9 mouse cellular contexts compared by ENCODE assay signal in the genomic region with DNA sequence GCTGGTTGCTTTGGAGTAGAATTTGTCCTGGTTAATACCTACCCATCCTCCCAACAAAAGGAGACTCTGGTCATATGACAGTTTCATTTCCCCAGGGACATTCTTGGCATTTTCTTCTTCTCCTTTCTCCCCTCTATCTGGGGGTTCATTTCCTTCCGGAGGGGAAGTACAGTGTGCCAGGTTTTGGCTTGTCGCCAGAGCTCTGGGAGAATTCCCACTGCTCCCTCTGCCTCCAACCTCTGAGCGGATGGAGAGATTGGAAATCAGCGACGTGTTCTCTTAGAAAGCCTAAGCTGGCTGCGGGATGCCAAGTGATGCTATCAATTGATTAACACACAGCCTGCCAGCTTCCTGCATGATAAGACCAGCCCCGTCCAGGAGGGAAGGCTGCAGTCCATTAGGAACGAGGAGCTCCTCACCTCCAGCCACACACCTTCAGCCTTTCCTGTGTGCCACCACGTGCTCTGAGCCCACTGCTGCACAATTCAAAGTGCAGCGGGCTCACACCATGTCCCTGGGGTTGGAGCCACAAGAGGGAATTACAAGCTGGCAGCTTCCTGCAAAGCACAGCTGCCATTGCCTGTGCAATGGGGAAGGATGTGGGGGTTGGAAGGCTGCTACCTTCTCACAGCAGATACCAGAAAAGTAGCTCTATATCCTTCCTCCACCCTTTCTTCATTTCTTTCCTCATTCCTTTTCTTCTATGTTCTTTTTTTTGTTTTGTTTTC.
DNase-seq lines count a peak whose midpoint lies in the region; ATAC-seq and TF ChIP-seq lines count a peak whose summit lies in the region.
"Had no signal": no experiment of that assay in that cellular context is flagged by ENCODE, and none has a peak within 500 bp of the region (broad histone marks: within the 10 kb centered on the region; RNA-seq: fewer than 3 reads in every experiment).

No protein-coding gene starts in this region.

- no peak overlapping the region for H3K4me2 ChIP-seq in forebrain, postnatal 0 days (ENCODE audit: low read depth)
- H3K4me2 ChIP-seq in forebrain, embryonic 11.5 days (ENCODE audit: low read depth, low read length, severe bottlenecking), result no peak overlapping the region
- H3K4me2 ChIP-seq in midbrain, postnatal 0 days (ENCODE audit: low read depth, low read length, poor library complexity, severe bottlenecking), result peak overlapping the region; percentile 9; the same call in 1 of the 2 replicates
- H3K4me2 ChIP-seq in midbrain, embryonic 11.5 days, result no peak overlapping the region
- 0 out of 2 replicates have a peak overlapping the region, but pooled peaks have one; percentile 2 for H3K4me2 ChIP-seq in heart, embryonic 15.5 days
- H3K4me2 ChIP-seq: neural tube, embryonic 12.5 days had no signal

- WGBS in forebrain, postnatal 0 days, result 28% methylated on average over 10 of the region's 10 CpGs
- 63% methylated on average over 10 of the region's 10 CpGs for WGBS in forebrain, embryonic 11.5 days
- 34% methylated on average over 10 of the region's 10 CpGs for WGBS in midbrain, postnatal 0 days
- WGBS in midbrain, embryonic 11.5 days, result 64% methylated on average over 10 of the region's 10 CpGs
- WGBS in heart, embryonic 15.5 days, result 26% methylated on average over 10 of the region's 10 CpGs

- H3K27ac ChIP-seq in forebrain, postnatal 0 days (ENCODE audit: low read depth, low read length), result no peak overlapping the region
- H3K27ac ChIP-seq in forebrain, embryonic 11.5 days (ENCODE audit: low read depth, low read length), result no peak overlapping the region
- H3K27ac ChIP-seq in midbrain, postnatal 0 days (ENCODE audit: low read depth, low read length), result no peak overlapping the region
- H3K27ac ChIP-seq in midbrain, embryonic 11.5 days (ENCODE audit: low read depth, low read length), result no peak overlapping the region
- H3K27ac ChIP-seq in heart, embryonic 15.5 days, result no peak overlapping the region
- H3K27ac ChIP-seq: neural tube, embryonic 12.5 days had no signal

- H3K9me3 ChIP-seq in forebrain, postnatal 0 days (ENCODE audit: low read length), result no peaks in the 10 kb centered on the region
- no peaks in the 10 kb centered on the region for H3K9me3 ChIP-seq in forebrain, embryonic 11.5 days (ENCODE audit: control insufficient read depth, low read length)
- no peaks in the 10 kb centered on the region for H3K9me3 ChIP-seq in midbrain, postnatal 0 days (ENCODE audit: low read length)
- H3K9me3 ChIP-seq in midbrain, embryonic 11.5 days (ENCODE audit: control insufficient read depth, low read length), result no peaks in the 10 kb centered on the region
- H3K9me3 ChIP-seq in heart, embryonic 15.5 days (replicated peaks), result no peaks in the 10 kb centered on the region
- H3K9me3 ChIP-seq: neural tube, embryonic 12.5 days had no signal

- H3K4me1 ChIP-seq in forebrain, postnatal 0 days (ENCODE audit: insufficient read depth), result no peaks in the 10 kb centered on the region
- H3K4me1 ChIP-seq in forebrain, embryonic 11.5 days (replicated peaks; ENCODE audit: control insufficient read depth, insufficient read depth, low read length), result no peaks in the 10 kb centered on the region
- H3K4me1 ChIP-seq in midbrain, postnatal 0 days (ENCODE audit: insufficient read depth, low read length), result no peaks in the 10 kb centered on the region
- H3K4me1 ChIP-seq in midbrain, embryonic 11.5 days (ENCODE audit: control insufficient read depth, insufficient read depth, low read length), result no peaks in the 10 kb centered on the region
- peaks cover 5% of the 10 kb centered on the region for H3K4me1 ChIP-seq in heart, embryonic 15.5 days (replicated peaks)
- H3K4me1 ChIP-seq: neural tube, embryonic 12.5 days had no signal

- H3K9ac ChIP-seq in forebrain, postnatal 0 days, result no peak overlapping the region
- H3K9ac ChIP-seq in forebrain, embryonic 11.5 days (ENCODE audit: low read length), result no peak overlapping the region
- H3K9ac ChIP-seq in midbrain, postnatal 0 days (replicated peaks; ENCODE audit: low read length, poor library complexity, severe bottlenecking), result no peak overlapping the region
- no peak overlapping the region for H3K9ac ChIP-seq in midbrain, embryonic 11.5 days (ENCODE audit: low read length)
- H3K9ac ChIP-seq in heart, embryonic 15.5 days, result no peak overlapping the region
- H3K9ac ChIP-seq: neural tube, embryonic 12.5 days had no signal

- H3K36me3 ChIP-seq in forebrain, postnatal 0 days (ENCODE audit: insufficient read depth), result no peaks in the 10 kb centered on the region
- H3K36me3 ChIP-seq in forebrain, embryonic 11.5 days (ENCODE audit: control insufficient read depth, insufficient read depth, low read length), result no peaks in the 10 kb centered on the region
- H3K36me3 ChIP-seq in midbrain, postnatal 0 days (ENCODE audit: insufficient read depth, low read length), result no peaks in the 10 kb centered on the region
- no peaks in the 10 kb centered on the region for H3K36me3 ChIP-seq in midbrain, embryonic 11.5 days (ENCODE audit: control insufficient read depth, insufficient read depth, low read length)
- no peaks in the 10 kb centered on the region for H3K36me3 ChIP-seq in heart, embryonic 15.5 days
- H3K36me3 ChIP-seq: neural tube, embryonic 12.5 days had no signal

- H3K4me3 ChIP-seq in forebrain, postnatal 0 days (ENCODE audit: low read depth, low read length), result no peak overlapping the region
- H3K4me3 ChIP-seq in forebrain, embryonic 11.5 days (ENCODE audit: low read depth, low read length), result no peak overlapping the region
- H3K4me3 ChIP-seq in midbrain, postnatal 0 days (ENCODE audit: low read depth, low read length), result no peak overlapping the region
- no peak overlapping the region for H3K4me3 ChIP-seq in midbrain, embryonic 11.5 days (ENCODE audit: low read depth, low read length)
- H3K4me3 ChIP-seq in heart, embryonic 15.5 days, result no peak overlapping the region
- H3K4me3 ChIP-seq: neural tube, embryonic 12.5 days had no signal

- TF ChIP-seq CTCF in forebrain, postnatal 0 days (IDR thresholded peaks at IDR 0.05; ENCODE audit: low read depth), result no peak
- TF ChIP-seq CTCF in midbrain, postnatal 0 days (IDR thresholded peaks at IDR 0.05), result no peak

- peak; percentile 33 for DNase-seq in forebrain, postnatal 0 days
- DNase-seq in forebrain, embryonic 11.5 days (ENCODE audit: low spot score), result no peak
- DNase-seq in midbrain, postnatal 0 days (ENCODE audit: low spot score), result peak; percentile 54
- no peak for DNase-seq in midbrain, embryonic 11.5 days (ENCODE audit: low spot score, missing footprints)
- DNase-seq in natural killer cell, adult 2 months (ENCODE audit: low spot score in 2 of 2), result no peak

- H3K27me3 ChIP-seq in forebrain, postnatal 0 days (ENCODE audit: insufficient read depth, low read length), result no peaks in the 10 kb centered on the region
- no peaks in the 10 kb centered on the region for H3K27me3 ChIP-seq in forebrain, embryonic 11.5 days (ENCODE audit: control insufficient read depth, insufficient read depth, low read length)
- no peaks in the 10 kb centered on the region for H3K27me3 ChIP-seq in midbrain, postnatal 0 days (ENCODE audit: insufficient read depth, low read length)
- H3K27me3 ChIP-seq in midbrain, embryonic 11.5 days (ENCODE audit: control insufficient read depth, insufficient read depth, low read length), result no peaks in the 10 kb centered on the region
- no peaks in the 10 kb centered on the region for H3K27me3 ChIP-seq in heart, embryonic 15.5 days
- H3K27me3 ChIP-seq: neural tube, embryonic 12.5 days had no signal

- ATAC-seq in forebrain, postnatal 0 days, result no peak
- no peak for ATAC-seq in forebrain, embryonic 11.5 days (replicated peaks; ENCODE audit: low FRiP score)
- ATAC-seq in midbrain, postnatal 0 days (ENCODE audit: low FRiP score), result no peak
- no peak for ATAC-seq in midbrain, embryonic 11.5 days (ENCODE audit: low FRiP score)
- no peak for ATAC-seq in heart, embryonic 15.5 days (replicated peaks; ENCODE audit: insufficient number of reproducible peaks, insufficient read depth, low FRiP score, low read depth)
- peak; percentile 58 for ATAC-seq in megakaryocyte progenitor cell, adult 5-6 weeks (replicated peaks; ENCODE audit: poor library complexity)
- ATAC-seq in CD4-positive, CD25-positive, alpha-beta regulatory T cell, adult 4 months, result no peak

Comparison
In these comparisons a context has a peak if more than half of its experiments do, and no peak if none do; other contexts are left out.
1. DNase-seq: peak in forebrain, postnatal 0 days (single experiment) and midbrain, postnatal 0 days (single experiment); none in forebrain, embryonic 11.5 days (single experiment), midbrain, embryonic 11.5 days (single experiment) and natural killer cell, adult 2 months (0 of 2).
2. H3K4me2 ChIP-seq: peak in midbrain, postnatal 0 days (single experiment) and heart, embryonic 15.5 days (single experiment); none in forebrain, postnatal 0 days (single experiment), forebrain, embryonic 11.5 days (single experiment) and midbrain, embryonic 11.5 days (single experiment).